ENCODE assay signal across 10 mouse cellular contexts in genomic region chr5:107201509-107202182, GRCm38 (mm10).
DNase-seq lines count a peak whose midpoint lies in the region; ATAC-seq and TF ChIP-seq lines count a peak whose summit lies in the region.
"Had no signal": no experiment of that assay in that cellular context is flagged by ENCODE, and none has a peak within 500 bp of the region (broad histone marks: within the 10 kb centered on the region; RNA-seq: fewer than 3 reads in every experiment).

No protein-coding gene starts in this region.

- no peak for TF ChIP-seq POLR2A in thymus, adult 2 months (IDR thresholded peaks at IDR 0.05; ENCODE audit: control insufficient read depth, extremely low read depth, insufficient read depth, low read length, poor library complexity)

- TF ChIP-seq CTCF in thymus, adult 2 months (IDR thresholded peaks at IDR 0.05; ENCODE audit: borderline replicate concordance, control insufficient read depth, extremely low read depth, insufficient read depth, low read length, poor library complexity): no peak

- no peaks in the 10 kb centered on the region for H3K27me3 ChIP-seq in heart, embryonic 13.5 days (replicated peaks)
- H3K27me3 ChIP-seq in heart, embryonic 10.5 days (ENCODE audit: insufficient read depth, poor library complexity, severe bottlenecking): no peaks in the 10 kb centered on the region
- no peaks in the 10 kb centered on the region for H3K27me3 ChIP-seq in thymus, adult 2 months (ENCODE audit: control insufficient read depth, insufficient read depth, low read length)
- no peaks in the 10 kb centered on the region for H3K27me3 ChIP-seq in intestine, embryonic 16.5 days (replicated peaks; ENCODE audit: control insufficient read depth, insufficient read depth, low read length)
- H3K27me3 ChIP-seq: midbrain, embryonic 13.5 days had no signal

- H3K4me2 ChIP-seq in heart, embryonic 13.5 days: no peak overlapping the region
- no peak overlapping the region for H3K4me2 ChIP-seq in intestine, embryonic 16.5 days (ENCODE audit: low read depth, low read length)
- H3K4me2 ChIP-seq: midbrain, embryonic 13.5 days had no signal

- H3K27ac ChIP-seq in heart, embryonic 13.5 days (replicated peaks): peak overlapping the region; percentile 2; the same call in 1 of the 2 replicates
- H3K27ac ChIP-seq in heart, embryonic 10.5 days: no peak overlapping the region
- peak overlapping the region; percentile 5; the same call in 1 of the 2 replicates for H3K27ac ChIP-seq in thymus, adult 2 months (ENCODE audit: control insufficient read depth, insufficient read depth, low read length)
- H3K27ac ChIP-seq in intestine, embryonic 16.5 days (ENCODE audit: low read length): peak overlapping the region; percentile 46
- H3K27ac ChIP-seq: midbrain, embryonic 13.5 days had no signal

- no peak for ATAC-seq in heart, embryonic 13.5 days (ENCODE audit: extremely low read depth, insufficient number of reproducible peaks, low FRiP score, low TSS enrichment)
- no peak for ATAC-seq in intestine, embryonic 16.5 days
- ATAC-seq: midbrain, embryonic 13.5 days had no signal

- WGBS in heart, embryonic 13.5 days: 66% methylated on average over 9 of the region's 9 CpGs
- WGBS in heart, embryonic 10.5 days: 67% methylated on average over 9 of the region's 9 CpGs
- WGBS in thymus, adult 2 months: 34% methylated on average over 9 of the region's 9 CpGs
- 49% methylated on average over 9 of the region's 9 CpGs for WGBS in intestine, embryonic 16.5 days

- H3K36me3 ChIP-seq in heart, embryonic 13.5 days: peaks cover 12% of the 10 kb centered on the region
- H3K36me3 ChIP-seq in heart, embryonic 10.5 days: peaks cover 3% of the 10 kb centered on the region; the same call in 1 of the 2 replicates
- no peaks in the 10 kb centered on the region for H3K36me3 ChIP-seq in thymus, adult 2 months (ENCODE audit: control insufficient read depth, insufficient read depth, low read length)
- H3K36me3 ChIP-seq in intestine, embryonic 16.5 days (ENCODE audit: control insufficient read depth, insufficient read depth, low read length): no peaks in the 10 kb centered on the region
- H3K36me3 ChIP-seq: midbrain, embryonic 13.5 days had no signal

- H3K9ac ChIP-seq in heart, embryonic 13.5 days: no peak overlapping the region
- no peak overlapping the region for H3K9ac ChIP-seq in intestine, embryonic 16.5 days (ENCODE audit: low read depth, low read length)
- H3K9ac ChIP-seq: midbrain, embryonic 13.5 days had no signal

- no peak for DNase-seq in heart, embryonic 10.5 days (ENCODE audit: low spot score)
- no peak for DNase-seq in thymus, adult 2 months
- no peak for DNase-seq in thymus, postnatal 10 days (ENCODE audit: low spot score in 2 of 2)
- peak; percentile 16 for DNase-seq in thymus, postnatal 25 days
- DNase-seq in adrenal gland, postnatal 36 days: no peak
- no peak for DNase-seq in gastrocnemius, postnatal 4 days (ENCODE audit: low spot score in 2 of 2)
- DNase-seq: spleen, adult 18-20 months had no signal

- peaks cover 41% of the 10 kb centered on the region for H3K4me1 ChIP-seq in heart, embryonic 13.5 days
- peaks cover 23% of the 10 kb centered on the region for H3K4me1 ChIP-seq in heart, embryonic 10.5 days
- H3K4me1 ChIP-seq in thymus, adult 2 months (replicated peaks; ENCODE audit: control insufficient read depth, insufficient read depth, low read length): peaks cover 26% of the 10 kb centered on the region
- peaks cover 35% of the 10 kb centered on the region for H3K4me1 ChIP-seq in intestine, embryonic 16.5 days (ENCODE audit: control insufficient read depth, insufficient read depth, low read length)

- H3K4me3 ChIP-seq in heart, embryonic 13.5 days: no peak overlapping the region
- H3K4me3 ChIP-seq in heart, embryonic 10.5 days: no peak overlapping the region
- no peak overlapping the region for H3K4me3 ChIP-seq in thymus, adult 2 months (ENCODE audit: control insufficient read depth, insufficient read depth, low read length)
- no peak overlapping the region for H3K4me3 ChIP-seq in intestine, embryonic 16.5 days (ENCODE audit: low read length)
- H3K4me3 ChIP-seq: midbrain, embryonic 13.5 days had no signal

- H3K9me3 ChIP-seq in heart, embryonic 13.5 days: no peaks in the 10 kb centered on the region
- H3K9me3 ChIP-seq in heart, embryonic 10.5 days: no peaks in the 10 kb centered on the region
- no peaks in the 10 kb centered on the region for H3K9me3 ChIP-seq in intestine, embryonic 16.5 days (ENCODE audit: control insufficient read depth, low read length)
- H3K9me3 ChIP-seq: midbrain, embryonic 13.5 days had no signal
